Comparison of ENCODE assay signal across 26 mouse cellular contexts in the genomic region with DNA sequence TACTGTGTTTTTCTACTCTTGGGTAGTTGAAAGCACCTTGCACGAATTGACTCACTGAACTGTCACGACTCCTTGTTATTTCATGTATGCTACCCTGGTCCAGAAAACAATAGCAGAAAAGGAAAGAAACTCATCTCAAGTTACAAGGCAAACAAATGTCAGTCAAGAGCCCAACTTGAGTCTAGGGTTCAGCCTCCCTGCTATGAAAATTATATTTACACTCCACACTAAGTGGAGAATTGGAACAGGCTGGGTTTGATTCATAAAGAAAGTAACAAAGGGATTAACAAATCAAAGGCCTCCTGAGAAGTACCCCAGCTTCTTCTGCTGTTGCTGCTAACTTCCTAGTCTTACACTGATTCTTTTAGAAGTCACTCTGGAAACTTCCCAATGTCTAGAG. TPM values are rescaled to one million over a fixed set of nuclear protein-coding genes. Genes with fewer than 3 reads are reported as not detected.
DNase-seq lines count a peak whose midpoint lies in the region; ATAC-seq and TF ChIP-seq lines count a peak whose summit lies in the region.
"Had no signal": no experiment of that assay in that cellular context is flagged by ENCODE, and none has a peak within 500 bp of the region (broad histone marks: within the 10 kb centered on the region; RNA-seq: fewer than 3 reads in every experiment).

No protein-coding gene starts in this region.

- no peaks in the 10 kb centered on the region for H3K9me3 ChIP-seq in embryonic facial prominence, embryonic 11.5 days (replicated peaks; ENCODE audit: control insufficient read depth, low read length)
- no peaks in the 10 kb centered on the region for H3K9me3 ChIP-seq in embryonic facial prominence, embryonic 10.5 days
- H3K9me3 ChIP-seq in kidney, embryonic 16.5 days (ENCODE audit: low read length) = no peaks in the 10 kb centered on the region
- no peaks in the 10 kb centered on the region for H3K9me3 ChIP-seq in lung, embryonic 16.5 days (ENCODE audit: control insufficient read depth, low read length)
- H3K9me3 ChIP-seq: embryonic facial prominence, embryonic 13.5 days; forebrain, embryonic 10.5 days; forebrain, embryonic 13.5 days; heart, embryonic 10.5 days; heart, embryonic 13.5 days had no signal

- no peak overlapping the region for H3K9ac ChIP-seq in embryonic facial prominence, embryonic 11.5 days (replicated peaks; ENCODE audit: low read length)
- H3K9ac ChIP-seq in kidney, embryonic 16.5 days (replicated peaks; ENCODE audit: low read length) = no peak overlapping the region
- H3K9ac ChIP-seq in lung, embryonic 16.5 days (ENCODE audit: low read length) = no peak overlapping the region
- H3K9ac ChIP-seq: embryonic facial prominence, embryonic 13.5 days; forebrain, embryonic 13.5 days; heart, embryonic 13.5 days; hindbrain, embryonic 14.5 days had no signal

- TF ChIP-seq POLR2A in spleen, adult 2 months (IDR thresholded peaks at IDR 0.05; ENCODE audit: low read depth, low read length) = no peak

- no peak overlapping the region for H3K4me3 ChIP-seq in embryonic facial prominence, embryonic 11.5 days (ENCODE audit: low read depth, low read length)
- H3K4me3 ChIP-seq in embryonic facial prominence, embryonic 10.5 days = no peak overlapping the region
- no peak overlapping the region for H3K4me3 ChIP-seq in kidney, embryonic 16.5 days (ENCODE audit: low read length)
- no peak overlapping the region for H3K4me3 ChIP-seq in lung, embryonic 16.5 days (ENCODE audit: low read length)
- H3K4me3 ChIP-seq in spleen, adult 2 months (ENCODE audit: extremely low read depth, insufficient read depth, insufficient read length) = no peak overlapping the region
- H3K4me3 ChIP-seq: embryonic facial prominence, embryonic 13.5 days; forebrain, embryonic 10.5 days; forebrain, embryonic 13.5 days; heart, adult 2 months; heart, embryonic 10.5 days; heart, embryonic 13.5 days had no signal

- H3K4me2 ChIP-seq in embryonic facial prominence, embryonic 11.5 days (ENCODE audit: low read depth, low read length) = no peak overlapping the region
- no peak overlapping the region for H3K4me2 ChIP-seq in kidney, embryonic 16.5 days (replicated peaks; ENCODE audit: low read depth, low read length)
- no peak overlapping the region for H3K4me2 ChIP-seq in lung, embryonic 16.5 days (ENCODE audit: low read depth, low read length)
- H3K4me2 ChIP-seq: embryonic facial prominence, embryonic 13.5 days; forebrain, embryonic 13.5 days; heart, embryonic 13.5 days; hindbrain, embryonic 14.5 days had no signal

- peak; percentile 21 for DNase-seq in embryonic facial prominence, embryonic 11.5 days (ENCODE audit: low spot score)
- no peak for DNase-seq in embryonic facial prominence, embryonic 10.5 days (ENCODE audit: low spot score)
- DNase-seq in kidney, postnatal 10 days = no peak
- DNase-seq in lung, postnatal 25 days (ENCODE audit: low spot score) = no peak
- no peak for DNase-seq in spleen, adult 2 months (ENCODE audit: low read depth in 1 of 2, low spot score in 2 of 2)
- DNase-seq in spleen, adult 18-20 months = no peak
- DNase-seq: adrenal gland, postnatal 10 days; adrenal gland, postnatal 36 days; cerebellum, adult 18-20 months; cerebellum, adult 9-10 months; cerebellum, postnatal 14 days; gastrocnemius, postnatal 10 days; gastrocnemius, postnatal 36 days; heart, adult 2 months; heart, postnatal 14 days; heart, postnatal 4 days had no signal

- 13% methylated on average over 2 of the region's 2 CpGs for WGBS in embryonic facial prominence, embryonic 11.5 days
- WGBS in embryonic facial prominence, embryonic 10.5 days = 27% methylated on average over 2 of the region's 2 CpGs
- WGBS in kidney, embryonic 16.5 days = 8% methylated on average over 2 of the region's 2 CpGs
- WGBS in lung, embryonic 16.5 days = 9% methylated on average over 2 of the region's 2 CpGs
- 66% methylated on average over 2 of the region's 2 CpGs for WGBS in spleen, adult 2 months

- H3K36me3 ChIP-seq in embryonic facial prominence, embryonic 11.5 days (replicated peaks; ENCODE audit: control insufficient read depth, insufficient read depth, low read depth, low read length) = no peaks in the 10 kb centered on the region
- H3K36me3 ChIP-seq in embryonic facial prominence, embryonic 10.5 days (replicated peaks) = no peaks in the 10 kb centered on the region
- H3K36me3 ChIP-seq in kidney, embryonic 16.5 days (ENCODE audit: insufficient read depth, low read length) = no peaks in the 10 kb centered on the region
- no peaks in the 10 kb centered on the region for H3K36me3 ChIP-seq in lung, embryonic 16.5 days (ENCODE audit: control insufficient read depth, insufficient read depth, low read length)
- no peaks in the 10 kb centered on the region for H3K36me3 ChIP-seq in spleen, adult 2 months (ENCODE audit: control insufficient read depth, insufficient read depth, low read length)
- H3K36me3 ChIP-seq: embryonic facial prominence, embryonic 13.5 days; forebrain, embryonic 10.5 days; heart, embryonic 10.5 days; heart, embryonic 13.5 days had no signal

- no peak overlapping the region for H3K27ac ChIP-seq in embryonic facial prominence, embryonic 11.5 days (replicated peaks; ENCODE audit: low read depth, low read length)
- H3K27ac ChIP-seq in embryonic facial prominence, embryonic 10.5 days (replicated peaks) = no peak overlapping the region
- 0 out of 2 replicates have a peak overlapping the region, but pooled peaks have one; percentile 8 for H3K27ac ChIP-seq in kidney, embryonic 16.5 days (ENCODE audit: low read length)
- H3K27ac ChIP-seq in lung, embryonic 16.5 days (ENCODE audit: low read length) = peak overlapping the region; percentile 70
- H3K27ac ChIP-seq in spleen, adult 2 months (ENCODE audit: insufficient read depth, low read length) = peak overlapping the region; percentile 47; the same call in 1 of the 2 replicates
- H3K27ac ChIP-seq: embryonic facial prominence, embryonic 13.5 days; forebrain, embryonic 10.5 days; forebrain, embryonic 13.5 days; heart, adult 2 months; heart, embryonic 10.5 days; heart, embryonic 13.5 days; hindbrain, embryonic 14.5 days had no signal

- no peak for TF ChIP-seq CTCF in spleen, adult 2 months (IDR thresholded peaks at IDR 0.05; ENCODE audit: extremely low read depth, insufficient read depth, insufficient read length, insufficient replicate concordance)

- peaks cover 2% of the 10 kb centered on the region; the same call in 1 of the 2 replicates for H3K4me1 ChIP-seq in embryonic facial prominence, embryonic 11.5 days (ENCODE audit: control insufficient read depth, insufficient read depth, low read length)
- H3K4me1 ChIP-seq in embryonic facial prominence, embryonic 10.5 days = peaks cover 41% of the 10 kb centered on the region
- H3K4me1 ChIP-seq in kidney, embryonic 16.5 days (ENCODE audit: insufficient read depth, low read length) = peaks cover 26% of the 10 kb centered on the region
- H3K4me1 ChIP-seq in lung, embryonic 16.5 days (replicated peaks; ENCODE audit: control insufficient read depth, insufficient read depth, low read length) = peaks cover 39% of the 10 kb centered on the region
- peaks cover 21% of the 10 kb centered on the region; the same call in 1 of the 2 replicates for H3K4me1 ChIP-seq in spleen, adult 2 months (ENCODE audit: control insufficient read depth, insufficient read depth, insufficient read length)

- H3K27me3 ChIP-seq in embryonic facial prominence, embryonic 11.5 days (ENCODE audit: control insufficient read depth, insufficient read depth, low read length) = no peaks in the 10 kb centered on the region
- H3K27me3 ChIP-seq in embryonic facial prominence, embryonic 10.5 days (replicated peaks; ENCODE audit: low read depth, poor library complexity, severe bottlenecking) = peaks cover 7% of the 10 kb centered on the region; the same call in 1 of the 2 replicates
- H3K27me3 ChIP-seq in kidney, embryonic 16.5 days (ENCODE audit: insufficient read depth, low read length) = no peaks in the 10 kb centered on the region
- no peaks in the 10 kb centered on the region for H3K27me3 ChIP-seq in lung, embryonic 16.5 days (ENCODE audit: control insufficient read depth, insufficient read depth, low read depth, low read length)
- H3K27me3 ChIP-seq in spleen, adult 2 months (ENCODE audit: control insufficient read depth, insufficient read depth, low read length) = no peaks in the 10 kb centered on the region
- H3K27me3 ChIP-seq: embryonic facial prominence, embryonic 13.5 days; forebrain, embryonic 13.5 days had no signal

- ATAC-seq in embryonic facial prominence, embryonic 11.5 days (replicated peaks; ENCODE audit: insufficient number of reproducible peaks, low FRiP score, low TSS enrichment, low read depth) = no peak
- no peak for ATAC-seq in kidney, embryonic 16.5 days (ENCODE audit: low FRiP score, low TSS enrichment)
- no peak for ATAC-seq in lung, embryonic 16.5 days (ENCODE audit: low read depth)
- ATAC-seq: activated CD4-positive, CD25-positive, alpha-beta regulatory T cell, adult 4 months; forebrain, embryonic 13.5 days; forebrain, embryonic 16.5 days had no signal

RNA-seq across cellular contexts. Expression of gene Notch2, which starts 40.0 kb away (rescaled TPM):
- polyA plus RNA-seq in embryonic facial prominence, embryonic 11.5 days (2014; fragmentation: Nextera tagmentation; extraction: Ambion mirVana) = 27.8 and 28.8 TPM in 2 replicates
- 22.0 and 23.2 TPM in 2 replicates for polyA plus RNA-seq in embryonic facial prominence, embryonic 10.5 days (2016; fragmentation: Nextera tagmentation; extraction: Ambion mirVana)
- polyA plus RNA-seq in kidney, embryonic 16.5 days (2015; fragmentation: Nextera tagmentation; extraction: Ambion mirVana) = 31.1 and 33.8 TPM in 2 replicates
- 34.1 and 35.7 TPM in 2 replicates for polyA plus RNA-seq in lung, embryonic 16.5 days (2015; fragmentation: Nextera tagmentation; extraction: Ambion mirVana)
- polyA plus RNA-seq in spleen, adult 2 months (2012; rRNA removed) = 45.7 and 63.3 TPM in 2 replicates

Comparison
In these comparisons a context has a peak if more than half of its experiments do, and no peak if none do; other contexts are left out.
1. H3K27ac ChIP-seq: peak in kidney, embryonic 16.5 days (single experiment), lung, embryonic 16.5 days (single experiment) and spleen, adult 2 months (single experiment); none in embryonic facial prominence, embryonic 11.5 days (single experiment) and embryonic facial prominence, embryonic 10.5 days (single experiment).